8 mouse cellular contexts compared by ENCODE assay signal in genomic region chr8:70606780-70607602, GRCm38 (mm10). TPM values are rescaled to one million over a fixed set of nuclear protein-coding genes. Genes with fewer than 3 reads are reported as not detected.
A peak's percentile ranks its signal among the peaks of the same experiment; 100 is the strongest.
DNase-seq lines count a peak whose midpoint lies in the region; ATAC-seq and TF ChIP-seq lines count a peak whose summit lies in the region.

No protein-coding gene starts in this region.

- ATAC-seq in heart, embryonic 16.5 days (replicated peaks; ENCODE audit: extremely low read depth, insufficient read depth, low FRiP score) = no peak
- ATAC-seq in limb, embryonic 15.5 days (ENCODE audit: insufficient number of reproducible peaks, low FRiP score, low TSS enrichment, low read depth) = no peak
- no peak for ATAC-seq in megakaryocyte-erythroid progenitor cell, adult 5-6 weeks (replicated peaks; ENCODE audit: low FRiP score, low TSS enrichment, poor library complexity, severe bottlenecking)

- no peaks in the 10 kb centered on the region for H3K27me3 ChIP-seq in ES-Bruce4 (ENCODE audit: control insufficient read depth, insufficient read depth, low read length, poor library complexity, severe bottlenecking)
- H3K27me3 ChIP-seq in heart, embryonic 16.5 days (ENCODE audit: control insufficient read depth, insufficient read depth, low read length) = no peaks in the 10 kb centered on the region
- H3K27me3 ChIP-seq in limb, embryonic 15.5 days = no peaks in the 10 kb centered on the region

- H3K9me3 ChIP-seq in ES-Bruce4 (replicated peaks; ENCODE audit: control insufficient read depth, insufficient read depth, low read length, poor library complexity, severe bottlenecking) = no peaks in the 10 kb centered on the region
- no peaks in the 10 kb centered on the region for H3K9me3 ChIP-seq in heart, embryonic 16.5 days (replicated peaks; ENCODE audit: control insufficient read depth, low read length)
- no peaks in the 10 kb centered on the region for H3K9me3 ChIP-seq in limb, embryonic 15.5 days

- no peak for TF ChIP-seq EP300 in ES-Bruce4 (IDR thresholded peaks at IDR 0.05; ENCODE audit: insufficient read depth, low read depth, low read length)

- DNase-seq in cerebellum, adult 9-11 months = peak; percentile 44
- DNase-seq in cerebellum, postnatal 4 days (ENCODE audit: low spot score in 2 of 2) = no peak
- no peak for DNase-seq in retina, embryonic 14.5 days (ENCODE audit: low spot score)
- no peak for DNase-seq in frontal cortex, postnatal 25 days (ENCODE audit: low spot score in 2 of 2)

- peak overlapping the region; percentile 99 for H3K4me2 ChIP-seq in heart, embryonic 16.5 days (ENCODE audit: low read depth, low read length)
- peak overlapping the region; percentile 95 for H3K4me2 ChIP-seq in limb, embryonic 15.5 days

- H3K36me3 ChIP-seq in ES-Bruce4 (ENCODE audit: control insufficient read depth, insufficient read depth, low read length, poor library complexity, severe bottlenecking) = no peaks in the 10 kb centered on the region; the same call in 1 of the 2 replicates
- peaks cover 8% of the 10 kb centered on the region for H3K36me3 ChIP-seq in heart, embryonic 16.5 days (ENCODE audit: control insufficient read depth, insufficient read depth)
- peaks cover 20% of the 10 kb centered on the region; the same call in 1 of the 2 replicates for H3K36me3 ChIP-seq in limb, embryonic 15.5 days

- TF ChIP-seq CTCF in ES-Bruce4 (IDR thresholded peaks at IDR 0.05; ENCODE audit: low read depth, low read length) = no peak

- peak overlapping the region; percentile 95 for H3K9ac ChIP-seq in ES-Bruce4 (ENCODE audit: low read depth, poor library complexity, severe bottlenecking)
- peak overlapping the region; percentile 85 for H3K9ac ChIP-seq in heart, embryonic 16.5 days (ENCODE audit: low read length)
- H3K9ac ChIP-seq in limb, embryonic 15.5 days = peak overlapping the region; percentile 85

- H3K27ac ChIP-seq in ES-Bruce4 (ENCODE audit: insufficient read depth, low read length) = no peak overlapping the region
- H3K27ac ChIP-seq in heart, embryonic 16.5 days (ENCODE audit: low read length) = no peak overlapping the region
- H3K27ac ChIP-seq in limb, embryonic 15.5 days = peak overlapping the region; percentile 99; the same call in 1 of the 2 replicates

- TF ChIP-seq POLR2A in ES-Bruce4 (IDR thresholded peaks at IDR 0.05; ENCODE audit: insufficient read depth, low read length) = no peak

- peaks cover 10% of the 10 kb centered on the region for H3K4me1 ChIP-seq in ES-Bruce4 (ENCODE audit: control insufficient read depth, insufficient read depth, low read length)
- H3K4me1 ChIP-seq in heart, embryonic 16.5 days (ENCODE audit: control insufficient read depth, insufficient read depth, low read length) = peaks cover 17% of the 10 kb centered on the region
- peaks cover 60% of the 10 kb centered on the region for H3K4me1 ChIP-seq in limb, embryonic 15.5 days

- 72% methylated on average over 18 of the region's 18 CpGs for WGBS in heart, embryonic 16.5 days
- 51% methylated on average over 18 of the region's 18 CpGs for WGBS in limb, embryonic 15.5 days

- peak overlapping the region; percentile 93 for H3K4me3 ChIP-seq in ES-Bruce4 (ENCODE audit: low read depth, low read length)
- peak overlapping the region; percentile 74 for H3K4me3 ChIP-seq in heart, embryonic 16.5 days (ENCODE audit: low read length)
- peak overlapping the region; percentile 77 for H3K4me3 ChIP-seq in limb, embryonic 15.5 days

RNA-seq across cellular contexts. Expression of gene Ssbp4, which starts 1.7 kb away (rescaled TPM):
- polyA plus RNA-seq in ES-Bruce4 (2011; ENCODE audit: insufficient read depth, insufficient read length, low read depth, missing spikeins) = 49.9 and 50.2 TPM in 2 replicates
- polyA plus RNA-seq in heart, embryonic 16.5 days (2015; fragmentation: Nextera tagmentation; extraction: Ambion mirVana) = 68.4 and 69.5 TPM in 2 replicates
- polyA plus RNA-seq in limb, embryonic 15.5 days (2015; fragmentation: Nextera tagmentation; extraction: Ambion mirVana) = 119 and 120 TPM in 2 replicates
- total RNA-seq in megakaryocyte-erythroid progenitor cell, adult 5-6 weeks (2014; fragmentation: Nextera tagmentation) = 39.7 and 83.5 TPM in 2 replicates
- 77.5 and 98.5 TPM in 2 replicates for total RNA-seq in megakaryocyte-erythroid progenitor cell, adult 5-6 weeks (2017)

RNA-seq across cellular contexts. Expression of gene Lrrc25, which starts 9.0 kb away (rescaled TPM):
- not detected in 2 replicates for polyA plus RNA-seq in ES-Bruce4 (2011; ENCODE audit: insufficient read depth, insufficient read length, low read depth, missing spikeins)
- 1.8 and 2.3 TPM in 2 replicates for polyA plus RNA-seq in heart, embryonic 16.5 days (2015; fragmentation: Nextera tagmentation; extraction: Ambion mirVana)
- 3.2 and 3.3 TPM in 2 replicates for polyA plus RNA-seq in limb, embryonic 15.5 days (2015; fragmentation: Nextera tagmentation; extraction: Ambion mirVana)
- 0.37 and 0.69 TPM in 2 replicates for total RNA-seq in megakaryocyte-erythroid progenitor cell, adult 5-6 weeks (2014; fragmentation: Nextera tagmentation)
- total RNA-seq in megakaryocyte-erythroid progenitor cell, adult 5-6 weeks (2017) = 0.15 and 0.61 TPM in 2 replicates

RNA-seq across cellular contexts. Expression of gene Isyna1, which starts 12.8 kb away (rescaled TPM):
- polyA plus RNA-seq in ES-Bruce4 (2011; ENCODE audit: insufficient read depth, insufficient read length, low read depth, missing spikeins) = 61.5 and 72.3 TPM in 2 replicates
- polyA plus RNA-seq in heart, embryonic 16.5 days (2015; fragmentation: Nextera tagmentation; extraction: Ambion mirVana) = 111 and 117 TPM in 2 replicates
- polyA plus RNA-seq in limb, embryonic 15.5 days (2015; fragmentation: Nextera tagmentation; extraction: Ambion mirVana) = 111 and 123 TPM in 2 replicates
- total RNA-seq in megakaryocyte-erythroid progenitor cell, adult 5-6 weeks (2014; fragmentation: Nextera tagmentation) = 74.1 and 91.0 TPM in 2 replicates
- 36.5 and 51.5 TPM in 2 replicates for total RNA-seq in megakaryocyte-erythroid progenitor cell, adult 5-6 weeks (2017)

RNA-seq across cellular contexts. Expression of gene Gdf15, which starts 25.3 kb away (rescaled TPM):
- 1.9 and 2.1 TPM in 2 replicates for polyA plus RNA-seq in ES-Bruce4 (2011; ENCODE audit: insufficient read depth, insufficient read length, low read depth, missing spikeins)
- polyA plus RNA-seq in heart, embryonic 16.5 days (2015; fragmentation: Nextera tagmentation; extraction: Ambion mirVana) = 1.2 and 1.6 TPM in 2 replicates
- 0.16 and 0.24 TPM in 2 replicates for polyA plus RNA-seq in limb, embryonic 15.5 days (2015; fragmentation: Nextera tagmentation; extraction: Ambion mirVana)
- not detected in 2 replicates for total RNA-seq in megakaryocyte-erythroid progenitor cell, adult 5-6 weeks (2014; fragmentation: Nextera tagmentation)
- not detected in 2 replicates for total RNA-seq in megakaryocyte-erythroid progenitor cell, adult 5-6 weeks (2017)

RNA-seq across cellular contexts. Expression of gene Pgpep1, which starts 53.2 kb away (rescaled TPM):
- polyA plus RNA-seq in ES-Bruce4 (2011; ENCODE audit: insufficient read depth, insufficient read length, low read depth, missing spikeins) = 30.2 and 44.4 TPM in 2 replicates
- 35.5 and 36.7 TPM in 2 replicates for polyA plus RNA-seq in heart, embryonic 16.5 days (2015; fragmentation: Nextera tagmentation; extraction: Ambion mirVana)
- 57.5 and 60.7 TPM in 2 replicates for polyA plus RNA-seq in limb, embryonic 15.5 days (2015; fragmentation: Nextera tagmentation; extraction: Ambion mirVana)
- 6.3 and 8.8 TPM in 2 replicates for total RNA-seq in megakaryocyte-erythroid progenitor cell, adult 5-6 weeks (2014; fragmentation: Nextera tagmentation)
- total RNA-seq in megakaryocyte-erythroid progenitor cell, adult 5-6 weeks (2017) = 4.6 and 5.1 TPM in 2 replicates
